12 mouse cellular contexts compared by ENCODE assay signal in the genomic region with DNA sequence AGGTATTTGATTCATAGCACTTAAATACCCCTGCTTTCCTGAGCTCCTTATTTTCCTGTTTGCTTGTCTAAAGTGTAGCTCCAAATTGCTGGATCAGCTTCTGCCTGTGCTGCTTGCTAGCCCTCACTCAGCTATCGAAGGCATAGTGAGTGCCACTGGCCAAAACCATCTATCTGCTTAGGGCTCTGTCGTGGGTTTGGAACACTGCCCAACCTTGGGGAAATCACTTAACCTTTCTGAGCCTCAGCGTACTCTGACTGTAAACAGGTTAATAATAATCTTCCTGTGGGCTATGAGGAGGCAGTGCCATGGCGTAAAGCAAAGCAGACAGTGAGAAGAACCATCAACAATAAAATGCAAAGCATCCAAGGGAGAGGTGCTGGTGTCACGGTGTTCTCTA.
A peak's percentile ranks its signal among the peaks of the same experiment; 100 is the strongest.
DNase-seq lines count a peak whose midpoint lies in the region; ATAC-seq lines count a peak whose summit lies in the region.
"Had no signal": no experiment of that assay in that cellular context is flagged by ENCODE, and none has a peak within 500 bp of the region (broad histone marks: within the 10 kb centered on the region; RNA-seq: fewer than 3 reads in every experiment).

No protein-coding gene starts in this region.

- no peak for ATAC-seq in erythroid progenitor cell, adult 5-6 weeks (replicated peaks; ENCODE audit: low FRiP score, poor library complexity, severe bottlenecking)
- ATAC-seq: forebrain, postnatal 0 days had no signal

- DNase-seq in adrenal gland, postnatal 14 days = peak; percentile 13
- DNase-seq in adrenal gland, postnatal 4 days (ENCODE audit: low spot score in 2 of 2) = no peak
- DNase-seq in 416B (ENCODE audit: low read depth) = peak; percentile 56
- DNase-seq in kidney, adult 8-10 months = peak; percentile 60 to 67
- DNase-seq in kidney, postnatal 36 days = peak; percentile 70 to 71
- DNase-seq in yolk sac, embryonic 10.5 days (ENCODE audit: low spot score) = no peak
- no peak for DNase-seq in frontal cortex, postnatal 14 days (ENCODE audit: low spot score in 2 of 2)
- DNase-seq: cerebellum, postnatal 25 days; forebrain, postnatal 0 days; gastrocnemius, postnatal 14 days; thymus, postnatal 4 days had no signal

Comparison
In these comparisons a context has a peak if more than half of its experiments do, and no peak if none do; other contexts are left out.
1. DNase-seq: peak in adrenal gland, postnatal 14 days (single experiment), 416B (single experiment), kidney, adult 8-10 months (2 of 2) and kidney, postnatal 36 days (2 of 2); none in adrenal gland, postnatal 4 days (0 of 2), yolk sac, embryonic 10.5 days (single experiment) and frontal cortex, postnatal 14 days (0 of 2).